Mouse (Mus musculus) heart, embryonic 12.5 days (tissue): ENCODE measurements around the gene Bahd1. TPM values are rescaled to one million over a fixed set of nuclear protein-coding genes. Genes with fewer than 3 reads are reported as not detected.

Experiments used
- ATAC-seq: fragments of 200-750 bp; cut with Nextera tagmentation; 2 replicates; pipeline ENCODE4 v1.8.0; 2017; ENCODE audit warnings: moderate TSS enrichment, moderate library complexity; ENCODE audit not compliant: insufficient number of reproducible peaks, low FRiP score
- H3K27ac ChIP-seq: fragments of 300-500 bp; sonication (generic); 2 replicates; pipeline ENCODE4 v1.5.1; 2016; ENCODE audit warnings: mild to moderate bottlenecking, moderate library complexity; ENCODE audit not compliant: poor library complexity, severe bottlenecking
- H3K27me3 ChIP-seq: fragments of 300-500 bp; sonication (generic); replicated peaks from 2 replicates; pipeline ENCODE4 v1.6.1; 2016; ENCODE audit warnings: mild to moderate bottlenecking, moderate library complexity
- H3K36me3 ChIP-seq: fragments of 300-500 bp; sonication (generic); 2 replicates; pipeline ENCODE4 v1.6.1; 2016; ENCODE audit warnings: mild to moderate bottlenecking, moderate library complexity
- H3K4me1 ChIP-seq: fragments of 300-500 bp; sonication (generic); replicated peaks from 2 replicates; pipeline ENCODE4 v1.6.1; 2016; ENCODE audit warnings: mild to moderate bottlenecking
- H3K4me2 ChIP-seq: fragments of 300-500 bp; sonication (generic); 2 replicates; pipeline ENCODE4 v1.6.1; 2016; ENCODE audit warnings: mild to moderate bottlenecking, moderate library complexity
- H3K4me3 ChIP-seq: fragments of 300-500 bp; sonication (generic); 2 replicates; pipeline ENCODE4 v1.5.1; 2016; ENCODE audit warnings: mild to moderate bottlenecking
- H3K9ac ChIP-seq: fragments of 300-500 bp; sonication (generic); 2 replicates; pipeline ENCODE4 v1.6.1; 2016; ENCODE audit warnings: mild to moderate bottlenecking, moderate library complexity
- H3K9me3 ChIP-seq: fragments of 300-500 bp; sonication (generic); replicated peaks from 2 replicates; pipeline ENCODE4 v1.6.1; 2016; ENCODE audit warnings: mild to moderate bottlenecking, moderate library complexity
- WGBS: fragments of 180-500 bp; shearing (Covaris S2); methylation state at CpG from one replicate; pipeline ENCODE4 v1.1.7; 2016; 5-methylcytosine and 5-hydroxymethylcytosine counted together
- polyA plus RNA-seq: library from polyadenylated mRNA; unstranded; fragments of >200 nt; fragmentation: Nextera tagmentation; extraction: Ambion mirVana; gene quantifications from 2 replicates; pipeline ENCODE4 v1.2.1, GENCODE M21; 2016

Bahd1 gene
- polyA plus RNA-seq, 1 experiment from 2014 or later, result 4.8 TPM

GRCm38 (mm10) chr2:118881956-118882355 is 18.2 kb upstream of the Bahd1 start:
- no peak overlapping the region for H3K4me2 ChIP-seq
- no peaks in the 10 kb centered on the region for H3K9me3 ChIP-seq
- ATAC-seq, result no peak
- no peak overlapping the region for H3K9ac ChIP-seq
- H3K4me1 ChIP-seq, result peaks cover 8% of the 10 kb centered on the region
- peaks cover 22% of the 10 kb centered on the region for H3K36me3 ChIP-seq
- WGBS, result 72% methylated on average over 5 of the region's 5 CpGs
- H3K4me3 ChIP-seq, result no peak overlapping the region
- H3K27me3 ChIP-seq, result peaks cover 32% of the 10 kb centered on the region
- H3K27ac ChIP-seq, result no peak overlapping the region

GRCm38 (mm10) chr2:118882840-118883679 is 17.1 kb upstream of the Bahd1 start:
- Histone ChIP-seq H3K9ac (peak overlapping the region; percentile 75), H3K27ac (no peak overlapping the region), H3K36me3 (peaks cover 12% of the 10 kb centered on the region), H3K9me3 (no peaks in the 10 kb centered on the region), H3K27me3 (peaks cover 39% of the 10 kb centered on the region), H3K4me1 (peaks cover 15% of the 10 kb centered on the region), H3K4me3 (peak overlapping the region; percentile 45), H3K4me2 (peak overlapping the region; percentile 87)
- 2% methylated on average over 32 of the region's 32 CpGs for WGBS
- peak; percentile 54 for ATAC-seq

GRCm38 (mm10) chr2:118887440-118887839 is 12.7 kb upstream of the Bahd1 start:
- no peaks in the 10 kb centered on the region for H3K9me3 ChIP-seq
- H3K4me2 ChIP-seq, result peak overlapping the region; percentile 58
- 48% methylated on average over 13 of the region's 13 CpGs for WGBS
- ATAC-seq, result peak; percentile 73; the same call in 1 of the 2 replicates
- peak overlapping the region; percentile 33 for H3K27ac ChIP-seq
- H3K36me3 ChIP-seq, result no peaks in the 10 kb centered on the region
- peak overlapping the region; percentile 22 for H3K4me3 ChIP-seq
- H3K9ac ChIP-seq, result 0 out of 2 replicates have a peak overlapping the region, but pooled peaks have one; percentile 39
- H3K27me3 ChIP-seq, result peaks cover 66% of the 10 kb centered on the region
- peaks cover 17% of the 10 kb centered on the region for H3K4me1 ChIP-seq

GRCm38 (mm10) chr2:118887845-118888548 is 12.2 kb upstream of the Bahd1 start:
- H3K27ac ChIP-seq, result peak overlapping the region; percentile 33
- H3K9me3 ChIP-seq, result no peaks in the 10 kb centered on the region
- ATAC-seq, result peak; percentile 92
- peak overlapping the region; percentile 58 for H3K4me2 ChIP-seq
- H3K36me3 ChIP-seq, result no peaks in the 10 kb centered on the region
- H3K9ac ChIP-seq, result 0 out of 2 replicates have a peak overlapping the region, but pooled peaks have one; percentile 39
- H3K4me1 ChIP-seq, result peaks cover 14% of the 10 kb centered on the region
- WGBS, result 16% methylated on average over 14 of the region's 14 CpGs
- peaks cover 71% of the 10 kb centered on the region for H3K27me3 ChIP-seq
- H3K4me3 ChIP-seq, result peak overlapping the region; percentile 22

GRCm38 (mm10) chr2:118891173-118891572 is 9.0 kb upstream of the Bahd1 start:
- WGBS, result 84% methylated on average over 4 of the region's 4 CpGs
- no peaks in the 10 kb centered on the region for H3K9me3 ChIP-seq
- H3K4me2 ChIP-seq, result no peak overlapping the region
- no peak overlapping the region for H3K4me3 ChIP-seq
- H3K4me1 ChIP-seq, result peaks cover 12% of the 10 kb centered on the region
- no peaks in the 10 kb centered on the region for H3K36me3 ChIP-seq
- H3K27ac ChIP-seq, result no peak overlapping the region
- no peak for ATAC-seq
- no peak overlapping the region for H3K9ac ChIP-seq
- peaks cover 77% of the 10 kb centered on the region for H3K27me3 ChIP-seq

- ATAC-seq, result no peak
- H3K36me3 ChIP-seq, result no peaks in the 10 kb centered on the region
- peak overlapping the region; percentile 55 for H3K4me3 ChIP-seq
- H3K4me1 ChIP-seq, result peaks cover 29% of the 10 kb centered on the region
- H3K27ac ChIP-seq, result no peak overlapping the region
- WGBS, result 1% methylated on average over 38 of the region's 38 CpGs
- no peaks in the 10 kb centered on the region for H3K9me3 ChIP-seq
- H3K9ac ChIP-seq, result peak overlapping the region; percentile 57
- H3K4me2 ChIP-seq, result peak overlapping the region; percentile 92
- H3K27me3 ChIP-seq, result peaks cover 89% of the 10 kb centered on the region
Measured at GRCm38 (mm10) chr2:118895990-118896913, 3.9 kb upstream of the Bahd1 start.

- WGBS, result under 1% methylated on average over 13 of the region's 13 CpGs
- no peak overlapping the region for H3K27ac ChIP-seq
- no peaks in the 10 kb centered on the region for H3K36me3 ChIP-seq
Measured at GRCm38 (mm10) chr2:118896914-118897291, 3.3 kb upstream of the Bahd1 start.

GRCm38 (mm10) chr2:118897392-118897791 is 2.8 kb upstream of the Bahd1 start:
- H3K4me1 ChIP-seq, result peaks cover 29% of the 10 kb centered on the region
- H3K27me3 ChIP-seq, result peaks cover 78% of the 10 kb centered on the region
- no peaks in the 10 kb centered on the region for H3K9me3 ChIP-seq
- 3% methylated on average over 7 of the region's 7 CpGs for WGBS
- H3K9ac ChIP-seq, result no peak overlapping the region
- H3K27ac ChIP-seq, result no peak overlapping the region
- H3K36me3 ChIP-seq, result no peaks in the 10 kb centered on the region
- H3K4me3 ChIP-seq, result peak overlapping the region; percentile 55
- ATAC-seq, result no peak
- H3K4me2 ChIP-seq, result peak overlapping the region; percentile 92

More at GRCm38 (mm10) chr2:118896914-118897291, 3.3 kb upstream of the Bahd1 start:
- Histone ChIP-seq H3K9me3 (no peaks in the 10 kb centered on the region), H3K27me3 (peaks cover 83% of the 10 kb centered on the region), H3K4me3 (peak overlapping the region; percentile 55), H3K9ac (peak overlapping the region; percentile 57), H3K4me2 (peak overlapping the region; percentile 92), H3K4me1 (peaks cover 29% of the 10 kb centered on the region)
- no peak for ATAC-seq

- no peak overlapping the region for H3K27ac ChIP-seq
- ATAC-seq, result no peak
- H3K4me3 ChIP-seq, result 0 out of 2 replicates have a peak overlapping the region, but pooled peaks have one; percentile 3
- H3K4me1 ChIP-seq, result peaks cover 31% of the 10 kb centered on the region
- peaks cover 74% of the 10 kb centered on the region for H3K27me3 ChIP-seq
- H3K36me3 ChIP-seq, result no peaks in the 10 kb centered on the region
- no peak overlapping the region for H3K9ac ChIP-seq
- WGBS, result under 1% methylated on average over 11 of the region's 11 CpGs
- no peaks in the 10 kb centered on the region for H3K9me3 ChIP-seq
- H3K4me2 ChIP-seq, result peak overlapping the region; percentile 12; the same call in 1 of the 2 replicates
Measured at GRCm38 (mm10) chr2:118897808-118898207, 2.4 kb upstream of the Bahd1 start.

GRCm38 (mm10) chr2:118898771-118899170 is 1.4 kb upstream of the Bahd1 start:
- WGBS, result 10% methylated on average over 4 of the region's 4 CpGs
- no peak overlapping the region for H3K27ac ChIP-seq
- peaks cover 40% of the 10 kb centered on the region for H3K4me1 ChIP-seq
- H3K36me3 ChIP-seq, result no peaks in the 10 kb centered on the region
- H3K4me2 ChIP-seq, result no peak overlapping the region
- ATAC-seq, result no peak
- no peaks in the 10 kb centered on the region for H3K9me3 ChIP-seq
- H3K4me3 ChIP-seq, result no peak overlapping the region
- no peak overlapping the region for H3K9ac ChIP-seq
- H3K27me3 ChIP-seq, result peaks cover 66% of the 10 kb centered on the region
